Mouse (Mus musculus): ENCODE results near the gene Lrriq1. TPM values are rescaled to one million over a fixed set of nuclear protein-coding genes. Genes with fewer than 3 reads are reported as not detected.

Gene Lrriq1
- polyA plus RNA-seq, 1 experiment: 2.7 TPM

GRCm38 (mm10) chr10:103028253-103029131 is 207.6 kb downstream of the Lrriq1 start:
- peak; percentile 56 for DNase-seq (ENCODE audit: low read depth)
- TF ChIP-seq POLR2A (IDR thresholded peaks at IDR 0.05; ENCODE audit: borderline replicate concordance, extremely low read depth, insufficient read depth, insufficient read length, poor library complexity, severe bottlenecking): no peak
- no peak for TF ChIP-seq CTCF (IDR thresholded peaks at IDR 0.05; ENCODE audit: borderline replicate concordance, extremely low read depth, insufficient read depth, insufficient read length)

DNA sequence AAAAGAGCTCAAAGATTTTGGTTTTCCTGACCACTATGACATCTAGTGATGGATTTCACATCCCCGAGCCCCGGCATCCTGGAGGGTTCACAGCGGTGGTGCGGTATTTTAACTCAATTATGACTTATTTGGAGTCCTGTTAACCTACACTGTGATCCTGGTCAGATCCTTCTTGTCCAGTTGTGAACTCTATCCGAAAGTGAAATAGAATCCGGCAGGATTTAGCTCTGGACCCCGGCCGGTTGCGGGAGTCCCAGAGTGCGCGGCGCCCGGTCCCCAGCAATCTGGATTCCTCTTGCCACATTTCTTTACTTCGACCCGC is 208.2 kb downstream of the Lrriq1 start:
- no peak for DNase-seq (ENCODE audit: low read depth)
- TF ChIP-seq CTCF (IDR thresholded peaks at IDR 0.05; ENCODE audit: borderline replicate concordance, extremely low read depth, insufficient read depth, insufficient read length) (no peak), POLR2A (IDR thresholded peaks at IDR 0.05; ENCODE audit: borderline replicate concordance, extremely low read depth, insufficient read depth, insufficient read length, poor library complexity, severe bottlenecking) (no peak)

GRCm38 (mm10) chr10:103027226-103027930 is 208.7 kb downstream of the Lrriq1 start:
- peak; percentile 71 for DNase-seq (ENCODE audit: low read depth)
- TF ChIP-seq POLR2A (IDR thresholded peaks at IDR 0.05; ENCODE audit: borderline replicate concordance, extremely low read depth, insufficient read depth, insufficient read length, poor library complexity, severe bottlenecking) (no peak), CTCF (IDR thresholded peaks at IDR 0.05; ENCODE audit: borderline replicate concordance, extremely low read depth, insufficient read depth, insufficient read length) (no peak)

DNA sequence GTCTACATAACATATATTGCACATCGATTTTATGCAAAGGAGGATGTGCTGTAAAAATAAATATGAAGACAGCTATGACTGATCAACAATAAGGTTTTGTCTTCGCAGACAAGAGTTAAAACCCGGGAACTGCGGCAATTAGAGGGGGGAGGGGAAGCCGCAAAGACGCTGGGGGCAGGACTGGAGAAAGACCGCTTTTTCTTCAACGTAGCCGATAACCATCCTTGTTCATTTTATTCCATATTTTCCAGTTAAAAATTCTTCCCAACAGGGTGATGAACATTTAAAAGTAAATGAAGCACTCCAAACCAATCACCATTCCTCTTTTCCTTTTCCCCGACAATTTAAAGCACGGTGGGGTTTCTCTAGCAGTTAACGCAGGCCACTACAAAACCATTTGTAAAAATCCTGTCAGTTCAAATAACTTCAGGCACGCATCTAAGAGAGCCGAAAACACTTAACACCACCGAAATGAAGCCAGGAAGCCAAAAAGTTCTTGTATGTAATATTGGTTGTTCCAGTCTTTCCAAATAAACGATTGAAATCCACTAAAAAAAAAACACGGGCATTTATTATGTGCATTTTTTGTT is 209.4 kb downstream of the Lrriq1 start:
- DNase-seq (ENCODE audit: low read depth): peak; percentile 66
- no peak for TF ChIP-seq CTCF (IDR thresholded peaks at IDR 0.05; ENCODE audit: borderline replicate concordance, extremely low read depth, insufficient read depth, insufficient read length)
- no peak for TF ChIP-seq POLR2A (IDR thresholded peaks at IDR 0.05; ENCODE audit: borderline replicate concordance, extremely low read depth, insufficient read depth, insufficient read length, poor library complexity, severe bottlenecking)

DNA sequence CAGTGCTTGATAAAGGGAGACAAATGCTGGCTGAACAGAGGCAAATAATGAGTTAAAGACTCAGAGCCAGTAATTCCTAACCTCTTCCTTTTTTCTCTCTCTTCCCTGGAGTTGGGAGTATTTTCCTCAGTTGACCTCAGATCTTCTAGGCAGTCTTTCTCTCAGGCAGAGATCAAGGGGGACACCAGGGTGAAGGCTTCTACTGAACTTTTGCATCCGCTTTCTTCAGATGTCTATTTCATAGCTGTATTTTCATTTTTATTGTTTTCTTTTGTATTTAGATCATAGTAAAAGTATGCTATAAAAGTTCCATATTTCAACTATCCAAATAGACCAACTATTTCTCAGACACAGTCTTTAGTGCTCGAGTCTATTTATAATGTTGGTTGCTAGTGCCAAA is 233.6 kb downstream of the Lrriq1 start:
- TF ChIP-seq POLR2A (IDR thresholded peaks at IDR 0.05; ENCODE audit: borderline replicate concordance, extremely low read depth, insufficient read depth, insufficient read length, poor library complexity, severe bottlenecking): no peak
- TF ChIP-seq CTCF (IDR thresholded peaks at IDR 0.05; ENCODE audit: borderline replicate concordance, extremely low read depth, insufficient read depth, insufficient read length): no peak
- DNase-seq (ENCODE audit: low read depth): no peak

GRCm38 (mm10) chr10:103000902-103001301 is 235.2 kb downstream of the Lrriq1 start:
- TF ChIP-seq POLR2A (IDR thresholded peaks at IDR 0.05; ENCODE audit: borderline replicate concordance, extremely low read depth, insufficient read depth, insufficient read length, poor library complexity, severe bottlenecking): no peak
- TF ChIP-seq CTCF (IDR thresholded peaks at IDR 0.05; ENCODE audit: borderline replicate concordance, extremely low read depth, insufficient read depth, insufficient read length): no peak

DNA sequence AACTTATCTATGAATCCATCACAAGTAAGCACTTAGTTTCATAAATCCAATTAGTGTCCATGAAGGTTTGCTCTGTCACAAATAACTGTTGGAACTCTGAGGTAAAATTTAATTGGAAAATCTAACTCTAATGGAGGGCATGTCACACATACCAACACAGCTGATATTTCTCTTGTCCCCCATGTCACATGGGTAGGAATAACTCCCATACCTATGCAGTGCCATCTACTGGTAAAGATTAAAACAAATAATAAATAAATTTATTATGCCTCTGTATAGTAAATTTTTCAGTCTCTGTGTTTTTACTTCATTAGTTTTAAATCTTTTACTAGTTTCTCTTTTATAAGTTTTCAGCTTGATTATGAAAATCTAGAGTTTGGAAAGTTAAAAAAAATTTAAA is 236.5 kb downstream of the Lrriq1 start:
- DNase-seq (ENCODE audit: low read depth): no peak
- TF ChIP-seq CTCF (IDR thresholded peaks at IDR 0.05; ENCODE audit: borderline replicate concordance, extremely low read depth, insufficient read depth, insufficient read length) (no peak), POLR2A (IDR thresholded peaks at IDR 0.05; ENCODE audit: borderline replicate concordance, extremely low read depth, insufficient read depth, insufficient read length, poor library complexity, severe bottlenecking) (no peak)

More at GRCm38 (mm10) chr10:103000902-103001301, 235.2 kb downstream of the Lrriq1 start:
- DNase-seq (ENCODE audit: low read depth): no peak

Other genes with a start within 250 kb of the Lrriq1 start
- gene Alx1, start 206.1 kb downstream of the Lrriq1 start, polyA plus RNA-seq (2012; rRNA removed): 0.20 and 0.75 TPM in 2 replicates
- gene Slc6a15, start 131.5 kb upstream of the Lrriq1 start, polyA plus RNA-seq (2012; rRNA removed): 34.4 and 48.0 TPM in 2 replicates